Mouse (Mus musculus) liver, embryonic 14.5 days (tissue): ENCODE results near the gene Prpf18.

Experiments
- CTCF ChIP-seq: IDR thresholded peaks from 2 replicates; pipeline ENCODE4 v1.5.1; 2016; ENCODE audit warnings: antibody characterized with exemption, low read depth, control low read depth
- EP300 ChIP-seq: IDR thresholded peaks from 2 replicates; pipeline ENCODE4 v1.6.1; 2016; ENCODE audit warnings: antibody characterized with exemption, low read depth

- TF ChIP-seq CTCF (no peak), EP300 (no peak)
These were observed 67.7 kb downstream of the Prpf18 start for GRCm38 (mm10) chr2:4584252-4584651.
